Mouse (Mus musculus) c-Kit-positive CD71-positive TER-119-negative erythroid progenitor cells, embryonic 14.5 days (primary cell): ENCODE data around the gene Farp1.

Experiments used
- DNase-seq: peaks from one replicate; pipeline ENCODE4 v3.0.0-alpha.2; 2013; ENCODE audit warnings: low read depth

Gene Farp1

DNA sequence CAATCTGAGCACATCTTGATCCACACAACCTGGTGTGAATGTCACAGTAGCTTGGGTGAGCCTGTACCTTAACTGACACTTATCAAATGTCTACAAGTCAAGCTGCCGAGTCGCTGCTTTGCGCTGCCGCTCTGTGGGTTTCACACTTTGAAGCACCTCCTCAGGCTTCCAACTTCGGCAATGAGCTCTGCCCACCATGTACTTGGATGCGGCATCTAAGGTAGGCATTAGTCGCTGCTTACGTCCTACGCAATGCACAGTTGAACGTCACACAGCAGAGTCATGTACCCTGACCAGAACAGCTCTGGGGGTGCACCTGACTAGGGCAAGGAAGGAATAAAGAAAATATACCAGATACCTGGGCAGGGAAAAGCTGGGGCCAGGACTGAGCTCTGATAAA is 278.3 kb downstream of the Farp1 start:
- no peak for DNase-seq

DNA sequence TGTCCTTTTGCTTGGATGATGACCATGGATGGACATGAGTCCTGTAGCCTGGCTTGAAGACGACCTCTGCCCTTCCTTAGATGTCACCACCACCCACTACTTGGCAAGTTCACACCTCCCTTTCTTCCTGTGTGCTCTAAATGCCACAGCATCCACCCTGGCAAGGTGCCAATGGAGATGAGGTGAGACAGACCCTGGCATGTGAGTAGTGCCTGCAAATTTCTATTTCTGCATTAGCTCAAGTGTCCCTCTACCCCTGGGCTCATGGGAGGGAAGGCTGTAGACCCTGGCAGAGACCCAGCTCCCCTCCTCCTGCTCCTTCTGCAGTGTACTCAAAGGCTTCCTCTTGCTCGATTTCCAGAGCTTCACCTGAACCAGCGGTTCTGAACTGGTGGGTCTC is 279.9 kb downstream of the Farp1 start:
- no peak for DNase-seq

- no peak for DNase-seq
Observed at GRCm38 (mm10) chr14:121316136-121316535, 281.1 kb downstream of the Farp1 start.

GRCm38 (mm10) chr14:121316631-121317311 is 281.8 kb downstream of the Farp1 start:
- no peak for DNase-seq

- DNase-seq = no peak
Observed at GRCm38 (mm10) chr14:121317312-121317671, 282.3 kb downstream of the Farp1 start.

GRCm38 (mm10) chr14:121318382-121318781 is 283.4 kb downstream of the Farp1 start:
- DNase-seq = no peak

DNA sequence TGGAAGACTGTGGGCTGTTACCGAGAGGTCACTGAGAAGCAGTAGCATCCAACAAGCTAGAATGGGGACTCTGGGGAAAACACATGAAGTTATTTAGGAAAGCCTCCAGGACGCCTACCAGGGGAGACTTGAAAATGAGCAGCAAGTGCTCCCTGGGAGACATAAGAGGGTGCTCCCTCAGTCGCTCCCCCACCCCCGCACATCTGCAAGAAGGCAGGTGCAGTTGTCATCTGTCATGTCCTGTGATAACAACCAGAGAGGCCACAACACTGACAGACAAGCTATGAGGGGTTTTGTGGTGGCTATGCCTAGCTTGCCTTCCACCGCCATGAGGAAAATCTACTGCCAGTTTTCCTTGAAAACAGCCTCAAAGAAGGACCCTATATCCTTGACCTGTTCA is 287.1 kb downstream of the Farp1 start:
- DNase-seq = no peak

DNA sequence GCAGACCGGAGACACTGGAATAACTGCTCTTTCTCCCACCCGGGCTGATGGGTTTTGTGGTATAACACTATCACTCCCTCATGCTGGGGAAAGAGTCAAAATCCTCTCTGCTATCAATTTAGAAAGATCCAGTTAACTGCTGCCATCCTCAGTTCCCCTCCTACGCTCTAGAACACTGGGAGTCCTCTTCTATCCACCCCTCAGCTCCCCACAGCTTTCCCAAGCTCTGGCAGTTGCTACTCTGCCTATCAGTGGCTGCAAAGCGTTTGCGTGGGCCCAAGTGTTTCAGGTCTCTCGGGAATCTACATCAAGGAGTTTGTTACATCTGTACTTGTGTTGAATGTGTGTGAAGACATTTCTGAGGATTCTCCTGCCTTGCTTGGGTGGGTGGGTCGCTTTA is 287.6 kb downstream of the Farp1 start:
- DNase-seq = no peak

GRCm38 (mm10) chr14:121324521-121325330 is 289.7 kb downstream of the Farp1 start:
- DNase-seq = no peak

GRCm38 (mm10) chr14:121326432-121326831 is 291.4 kb downstream of the Farp1 start:
- DNase-seq = no peak

- no peak for DNase-seq
Observed at GRCm38 (mm10) chr14:121328878-121329277, 293.9 kb downstream of the Farp1 start.

DNA sequence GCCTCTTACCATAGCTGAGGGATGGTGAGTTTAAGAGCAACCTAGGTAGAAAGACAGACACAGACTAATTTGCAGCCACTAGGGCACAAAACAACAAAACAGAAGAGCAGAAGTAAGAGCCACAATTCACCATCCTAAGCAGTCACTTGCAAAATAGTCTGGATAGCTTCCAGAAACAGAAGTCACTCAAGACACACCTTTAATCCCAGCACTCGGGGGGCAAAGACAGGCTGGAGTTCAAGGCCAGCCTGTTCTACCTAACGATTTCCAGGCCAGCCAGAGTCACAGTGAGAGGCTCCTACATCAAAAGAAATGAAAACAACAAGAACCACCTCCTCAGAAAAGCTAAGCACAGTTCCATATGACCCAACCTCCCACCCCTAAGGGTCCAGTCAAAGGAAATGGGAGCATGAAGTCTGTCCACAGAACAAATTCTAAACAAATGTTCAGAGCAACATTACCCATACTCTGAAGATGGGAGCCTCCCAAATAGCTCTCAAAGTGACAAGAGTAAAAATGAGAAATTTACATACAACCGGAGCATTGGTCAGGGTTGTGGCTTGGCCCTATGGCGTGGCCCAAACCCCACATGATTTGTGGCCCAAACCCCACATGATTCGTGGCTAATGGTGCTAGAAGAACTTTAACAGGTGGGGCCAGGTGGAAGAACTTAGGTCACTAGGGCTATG is 294.5 kb downstream of the Farp1 start:
- no peak for DNase-seq

DNA sequence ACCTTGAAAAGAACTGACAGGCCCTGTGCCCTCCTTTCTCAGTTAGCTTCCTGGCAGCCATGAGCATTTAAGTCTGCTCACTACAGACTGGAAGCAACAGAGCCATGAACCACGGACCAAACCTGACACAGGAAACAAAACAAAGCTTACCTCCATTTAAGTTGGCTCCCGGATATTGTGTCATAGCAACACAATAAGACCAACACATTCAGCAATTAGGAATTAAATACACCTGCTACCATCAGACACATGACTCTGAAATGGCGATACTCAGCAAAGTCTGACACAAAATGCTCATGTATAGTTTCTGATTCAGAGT is 295.0 kb downstream of the Farp1 start:
- DNase-seq = no peak
